Mouse (Mus musculus): ENCODE measurements around the gene Ipo13.

DNA sequence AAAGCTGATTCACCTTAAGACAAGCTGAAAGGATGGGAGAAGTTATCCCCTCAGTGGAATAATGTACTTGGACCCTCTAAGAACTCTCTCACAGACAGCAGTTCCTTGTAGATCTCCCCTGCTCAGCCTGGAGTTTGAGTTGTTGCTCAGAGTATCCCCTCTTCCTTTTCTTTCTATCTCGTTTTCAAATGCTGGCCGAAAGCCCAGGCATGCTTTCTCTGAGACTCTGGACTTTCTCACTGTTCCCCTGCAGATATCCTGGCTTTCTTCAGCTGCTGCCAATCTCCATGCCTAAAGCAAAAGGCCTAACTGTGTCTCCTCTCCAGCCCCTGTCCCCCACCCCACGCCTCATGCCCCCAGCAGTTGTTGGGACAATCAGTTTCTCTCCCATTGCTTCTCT lies 3.5 kb upstream of the Ipo13 start:
- TF ChIP-seq CTCF (conservative IDR thresholded peaks at IDR 0.05; ENCODE audit: insufficient read depth, insufficient read length, low read depth, low read length), result no peak
- no peak for TF ChIP-seq POLR2A (IDR thresholded peaks at IDR 0.05; ENCODE audit: low read depth, low read length)
